Mouse (Mus musculus): ENCODE results near the gene Tmem100. TPM values are rescaled to one million over a fixed set of nuclear protein-coding genes. Genes with fewer than 3 reads are reported as not detected.

Gene Tmem100
- polyA plus RNA-seq, 1 experiment, result 0.69 TPM

GRCm38 (mm10) chr11:90062657-90063056 is 32.5 kb downstream of the Tmem100 start:
- Histone ChIP-seq H3K4me1 (ENCODE audit: control insufficient read depth, insufficient read depth, low read length) (no peaks in the 10 kb centered on the region), H3K27me3 (ENCODE audit: control insufficient read depth, insufficient read depth, low read length) (no peaks in the 10 kb centered on the region), H3K36me3 (ENCODE audit: control insufficient read depth, insufficient read depth, low read length) (no peaks in the 10 kb centered on the region), H3K27ac (ENCODE audit: control insufficient read depth, insufficient read depth, low read depth, low read length) (no peak overlapping the region), H3K4me3 (ENCODE audit: control insufficient read depth, low read depth, low read length) (no peak overlapping the region)
- no peak for TF ChIP-seq CTCF (IDR thresholded peaks at IDR 0.05; ENCODE audit: control insufficient read depth, insufficient read depth, insufficient replicate concordance, low read depth, low read length)
- TF ChIP-seq POLR2A (IDR thresholded peaks at IDR 0.05; ENCODE audit: control insufficient read depth, low read depth, low read length), result no peak

GRCm38 (mm10) chr11:90066405-90067250 is 36.5 kb downstream of the Tmem100 start:
- no peaks in the 10 kb centered on the region for H3K27me3 ChIP-seq (ENCODE audit: control insufficient read depth, insufficient read depth, low read length)
- H3K36me3 ChIP-seq (ENCODE audit: control insufficient read depth, insufficient read depth, low read length), result no peaks in the 10 kb centered on the region
- no peak overlapping the region for H3K4me3 ChIP-seq (ENCODE audit: control insufficient read depth, low read depth, low read length)
- TF ChIP-seq POLR2A (IDR thresholded peaks at IDR 0.05; ENCODE audit: control insufficient read depth, low read depth, low read length) (no peak), CTCF (IDR thresholded peaks at IDR 0.05; ENCODE audit: control insufficient read depth, insufficient read depth, insufficient replicate concordance, low read depth, low read length) (no peak)
- no peaks in the 10 kb centered on the region for H3K4me1 ChIP-seq (ENCODE audit: control insufficient read depth, insufficient read depth, low read length)
- H3K27ac ChIP-seq (ENCODE audit: control insufficient read depth, insufficient read depth, low read depth, low read length), result no peak overlapping the region

- no peak overlapping the region for H3K4me3 ChIP-seq (ENCODE audit: control insufficient read depth, low read depth, low read length)
- H3K27me3 ChIP-seq (ENCODE audit: control insufficient read depth, insufficient read depth, low read length), result no peaks in the 10 kb centered on the region
- no peak for TF ChIP-seq POLR2A (IDR thresholded peaks at IDR 0.05; ENCODE audit: control insufficient read depth, low read depth, low read length)
- no peak for TF ChIP-seq CTCF (IDR thresholded peaks at IDR 0.05; ENCODE audit: control insufficient read depth, insufficient read depth, insufficient replicate concordance, low read depth, low read length)
- no peaks in the 10 kb centered on the region for H3K4me1 ChIP-seq (ENCODE audit: control insufficient read depth, insufficient read depth, low read length)
- H3K27ac ChIP-seq (ENCODE audit: control insufficient read depth, insufficient read depth, low read depth, low read length), result no peak overlapping the region
- no peaks in the 10 kb centered on the region for H3K36me3 ChIP-seq (ENCODE audit: control insufficient read depth, insufficient read depth, low read length)
These were observed 41.6 kb downstream of the Tmem100 start for GRCm38 (mm10) chr11:90071747-90072146.

GRCm38 (mm10) chr11:90073201-90073600 is 43.1 kb downstream of the Tmem100 start:
- TF ChIP-seq POLR2A (IDR thresholded peaks at IDR 0.05; ENCODE audit: control insufficient read depth, low read depth, low read length) (no peak), CTCF (IDR thresholded peaks at IDR 0.05; ENCODE audit: control insufficient read depth, insufficient read depth, insufficient replicate concordance, low read depth, low read length) (no peak)
- no peaks in the 10 kb centered on the region for H3K4me1 ChIP-seq (ENCODE audit: control insufficient read depth, insufficient read depth, low read length)
- H3K27ac ChIP-seq (ENCODE audit: control insufficient read depth, insufficient read depth, low read depth, low read length), result no peak overlapping the region
- H3K4me3 ChIP-seq (ENCODE audit: control insufficient read depth, low read depth, low read length), result no peak overlapping the region
- no peaks in the 10 kb centered on the region for H3K27me3 ChIP-seq (ENCODE audit: control insufficient read depth, insufficient read depth, low read length)
- H3K36me3 ChIP-seq (ENCODE audit: control insufficient read depth, insufficient read depth, low read length), result no peaks in the 10 kb centered on the region

GRCm38 (mm10) chr11:90076666-90077065 is 46.5 kb downstream of the Tmem100 start:
- TF ChIP-seq POLR2A (IDR thresholded peaks at IDR 0.05; ENCODE audit: control insufficient read depth, low read depth, low read length) (no peak), CTCF (IDR thresholded peaks at IDR 0.05; ENCODE audit: control insufficient read depth, insufficient read depth, insufficient replicate concordance, low read depth, low read length) (no peak)

GRCm38 (mm10) chr11:90080678-90081267 is 50.6 kb downstream of the Tmem100 start:
- Histone ChIP-seq H3K27ac (ENCODE audit: control insufficient read depth, insufficient read depth, low read depth, low read length) (no peak overlapping the region), H3K4me3 (ENCODE audit: control insufficient read depth, low read depth, low read length) (no peak overlapping the region), H3K36me3 (ENCODE audit: control insufficient read depth, insufficient read depth, low read length) (no peaks in the 10 kb centered on the region), H3K27me3 (ENCODE audit: control insufficient read depth, insufficient read depth, low read length) (no peaks in the 10 kb centered on the region), H3K4me1 (ENCODE audit: control insufficient read depth, insufficient read depth, low read length) (no peaks in the 10 kb centered on the region)
- TF ChIP-seq CTCF (IDR thresholded peaks at IDR 0.05; ENCODE audit: control insufficient read depth, insufficient read depth, insufficient replicate concordance, low read depth, low read length) (no peak), POLR2A (IDR thresholded peaks at IDR 0.05; ENCODE audit: control insufficient read depth, low read depth, low read length) (no peak)

More at GRCm38 (mm10) chr11:90076666-90077065, 46.5 kb downstream of the Tmem100 start:
- Histone ChIP-seq H3K36me3 (ENCODE audit: control insufficient read depth, insufficient read depth, low read length) (no peaks in the 10 kb centered on the region), H3K4me3 (ENCODE audit: control insufficient read depth, low read depth, low read length) (no peak overlapping the region), H3K27ac (ENCODE audit: control insufficient read depth, insufficient read depth, low read depth, low read length) (no peak overlapping the region), H3K4me1 (ENCODE audit: control insufficient read depth, insufficient read depth, low read length) (no peaks in the 10 kb centered on the region), H3K27me3 (ENCODE audit: control insufficient read depth, insufficient read depth, low read length) (no peaks in the 10 kb centered on the region)

GRCm38 (mm10) chr11:90081820-90082596 is 51.9 kb downstream of the Tmem100 start:
- Histone ChIP-seq H3K36me3 (ENCODE audit: control insufficient read depth, insufficient read depth, low read length) (no peaks in the 10 kb centered on the region), H3K27ac (ENCODE audit: control insufficient read depth, insufficient read depth, low read depth, low read length) (no peak overlapping the region), H3K27me3 (ENCODE audit: control insufficient read depth, insufficient read depth, low read length) (no peaks in the 10 kb centered on the region), H3K4me1 (ENCODE audit: control insufficient read depth, insufficient read depth, low read length) (no peaks in the 10 kb centered on the region), H3K4me3 (ENCODE audit: control insufficient read depth, low read depth, low read length) (no peak overlapping the region)
- TF ChIP-seq POLR2A (IDR thresholded peaks at IDR 0.05; ENCODE audit: control insufficient read depth, low read depth, low read length) (no peak), CTCF (IDR thresholded peaks at IDR 0.05; ENCODE audit: control insufficient read depth, insufficient read depth, insufficient replicate concordance, low read depth, low read length) (no peak)
